Mouse (Mus musculus) limb, embryonic 13.5 days (tissue): ENCODE data around the gene Naa20. TPM values are rescaled to one million over a fixed set of nuclear protein-coding genes. Genes with fewer than 3 reads are reported as not detected.

Source experiments
- ATAC-seq: fragments of 200-750 bp; cut with Nextera tagmentation; 2 replicates; pipeline ENCODE4 v1.8.0; 2017; ENCODE audit warnings: low read depth, moderate number of reproducible peaks, moderate TSS enrichment; ENCODE audit not compliant: low FRiP score
- H3K27ac ChIP-seq: fragments of 300-500 bp; sonication (generic); 2 replicates; pipeline ENCODE4 v1.5.1; 2015; ENCODE audit warnings: inconsistent platforms, mild to moderate bottlenecking, moderate library complexity
- H3K27me3 ChIP-seq: fragments of 300-500 bp; sonication (generic); 2 replicates; pipeline ENCODE4 v1.6.1; 2015; ENCODE audit warnings: mild to moderate bottlenecking, inconsistent platforms
- H3K36me3 ChIP-seq: fragments of 300-500 bp; sonication (generic); 2 replicates; pipeline ENCODE4 v1.6.1; 2015; ENCODE audit warnings: inconsistent platforms, mild to moderate bottlenecking, moderate library complexity
- H3K4me1 ChIP-seq: fragments of 300-500 bp; sonication (generic); 2 replicates; pipeline ENCODE4 v1.6.1; 2015; ENCODE audit warnings: inconsistent platforms
- H3K4me2 ChIP-seq: fragments of 300-500 bp; sonication (generic); replicated peaks from 2 replicates; pipeline ENCODE4 v1.6.1; 2015; ENCODE audit warnings: inconsistent platforms, mild to moderate bottlenecking, moderate library complexity
- H3K4me3 ChIP-seq: fragments of 300-500 bp; sonication (generic); 2 replicates; pipeline ENCODE4 v1.5.1; 2015; ENCODE audit warnings: moderate library complexity, mild to moderate bottlenecking, inconsistent platforms
- H3K9ac ChIP-seq: fragments of 300-500 bp; sonication (generic); 2 replicates; pipeline ENCODE4 v1.6.1; 2015; ENCODE audit warnings: mild to moderate bottlenecking, inconsistent platforms
- H3K9me3 ChIP-seq: fragments of 300-500 bp; sonication (generic); 2 replicates; pipeline ENCODE4 v1.6.1; 2016; ENCODE audit warnings: inconsistent platforms
- WGBS: fragments of 180-500 bp; shearing (Covaris S2); methylation state at CpG from one replicate; pipeline ENCODE4 v1.1.7; 2015; 5-methylcytosine and 5-hydroxymethylcytosine counted together
- microRNA-seq: library from miRNA; unstranded; fragments of <30 nt; microRNA quantifications from one replicate; pipeline ENCODE4, GENCODE M21; 2016
- polyA plus RNA-seq: library from polyadenylated mRNA; unstranded; fragments of >200 nt; fragmentation: Nextera tagmentation; extraction: Ambion mirVana; gene quantifications from 2 replicates; pipeline ENCODE4 v1.2.1, GENCODE M21; 2015

The Naa20 gene
- polyA plus RNA-seq, 1 experiment from 2014 or later = 163 TPM

DNA sequence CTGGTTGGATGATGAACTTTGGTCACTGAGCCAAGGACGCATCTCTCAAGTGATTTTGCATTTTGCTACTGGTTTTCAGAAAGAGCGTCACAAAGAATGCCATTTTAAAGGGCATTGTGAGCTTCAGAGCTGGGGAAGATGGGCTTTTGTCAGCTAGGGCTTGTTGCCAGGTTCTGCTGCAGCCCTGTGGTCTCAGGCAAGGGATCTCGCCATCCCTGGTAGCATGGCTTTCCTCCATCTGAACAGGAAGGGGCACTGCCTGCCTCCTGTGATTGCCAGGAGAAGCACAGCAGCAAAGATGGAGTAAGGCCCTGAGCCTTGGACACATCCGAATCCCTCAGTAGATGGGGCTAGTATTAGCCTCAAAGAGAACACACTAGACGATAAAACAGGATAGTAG, 60.0 kb downstream of the Naa20 start:
- Histone ChIP-seq H3K4me1 (no peaks in the 10 kb centered on the region), H3K9ac (no peak overlapping the region), H3K27me3 (0 out of 2 replicates have a peak, but pooled peaks cover 2% of the 10 kb centered on the region), H3K27ac (no peak overlapping the region), H3K36me3 (no peaks in the 10 kb centered on the region), H3K9me3 (no peaks in the 10 kb centered on the region), H3K4me3 (no peak overlapping the region), H3K4me2 (no peak overlapping the region)
- 87% methylated on average over 5 of the region's 5 CpGs for WGBS
- ATAC-seq = no peak

Small RNAs within 50 kb of the gene (microRNA-seq; reads per million reads assigned to microRNA genes)
- gene Gm25026 = not detected

Other genes starting within 250 kb of the Naa20 start
- 53.1 and 53.5 TPM in 2 replicates for gene Rin2, start 226.9 kb upstream of the Naa20 start, polyA plus RNA-seq
- gene Cfap61, start 32.7 kb downstream of the Naa20 start, polyA plus RNA-seq = 0.13 and 0.24 TPM in 2 replicates
- 33.6 and 34.5 TPM in 2 replicates for gene Crnkl1, start 32.9 kb downstream of the Naa20 start, polyA plus RNA-seq